Mouse (Mus musculus) CD4-positive naive resting alpha-beta T cell, adult 57 days (primary cell): ENCODE measurements around the gene H60b. TPM values are rescaled to one million over a fixed set of nuclear protein-coding genes. Genes with fewer than 3 reads are reported as not detected.

Experiments
- total RNA-seq: library from RNA; stranded (reverse); gene quantifications from one replicate; pipeline ENCODE4 v1.2.4, GENCODE M21; 2023

Gene H60b
- not detected for total RNA-seq

GRCm38 (mm10) chr10:22158310-22158999 lies at the start of gene H60b, which contains the start of gene Raet1e:
H60b (plus strand) TSS chr10:22158586.
Raet1e (plus strand) TSS chr10:22158569.

GRCm38 (mm10) chr10:22149073-22149690 lies 9.2 kb upstream of the H60b start, which contains the start of gene E030030I06Rik:
E030030I06Rik (minus strand) TSS chr10:22149270.

Other genes starting within 250 kb of the H60b start
- not detected for gene 4930444G20Rik, start 90.5 kb upstream of the H60b start, total RNA-seq
- gene E030030I06Rik, start 9.3 kb upstream of the H60b start, total RNA-seq = 41.0 TPM
- not detected for gene Raet1e, start within 50 bp of the H60b start, total RNA-seq
- not detected for gene Raet1d, start 202.0 kb downstream of the H60b start, total RNA-seq